Mouse (Mus musculus): ENCODE measurements around the gene Fdxacb1. TPM values are rescaled to one million over a fixed set of nuclear protein-coding genes. Genes with fewer than 3 reads are reported as not detected.

Fdxacb1 gene
- 10.2 and 12.1 TPM in 2 replicates for polyA plus RNA-seq (2015; fragmentation: Nextera tagmentation; extraction: Ambion mirVana)

DNA sequence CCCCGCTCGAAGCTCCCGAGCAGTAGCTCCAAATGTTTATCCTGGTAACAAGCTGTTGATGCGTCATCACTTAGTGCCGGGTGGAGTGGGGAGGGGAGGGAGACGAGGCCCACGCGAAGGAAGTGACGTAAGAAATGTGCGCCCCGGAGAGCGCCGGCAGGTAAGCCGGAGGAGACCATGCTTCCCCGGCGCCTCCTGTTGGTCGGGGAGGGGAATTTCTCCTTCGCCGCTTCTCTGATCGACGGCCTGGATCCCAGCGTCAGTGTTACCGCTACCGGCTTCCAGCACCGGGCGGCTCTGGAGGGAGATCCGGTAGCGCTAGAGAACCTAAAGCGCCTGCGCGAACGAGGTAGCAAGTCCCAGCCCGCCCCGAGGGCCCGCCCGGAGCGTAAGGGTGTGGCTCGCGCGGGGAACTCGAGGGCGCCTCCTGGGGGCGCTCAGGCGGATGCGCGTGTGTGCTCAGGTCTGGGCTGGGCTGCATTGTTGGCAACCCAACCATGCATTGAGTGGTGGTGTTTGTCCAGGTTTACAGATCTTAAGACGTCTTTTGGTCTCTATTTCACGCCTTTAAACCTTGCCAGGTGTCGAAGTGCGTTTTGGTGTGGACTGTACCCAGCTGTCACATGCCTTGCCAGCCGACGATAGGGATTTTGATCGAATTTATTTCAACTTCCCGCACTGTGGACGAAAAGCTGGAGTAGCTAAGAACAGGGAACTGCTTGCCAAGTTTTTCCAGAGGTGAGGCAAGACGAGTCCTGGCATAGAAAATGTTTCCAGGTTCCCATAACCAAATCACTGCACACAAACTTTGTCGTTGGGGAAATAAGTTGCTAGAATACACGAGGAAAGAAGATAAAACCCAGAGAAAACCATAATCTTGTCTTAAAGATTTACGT, at the start of gene Fdxacb1:
TSS of gene Fdxacb1 (plus strand) at position 130 of the 896 bp plus-strand sequence.
- 2% methylated on average over 59 of the region's 59 CpGs for WGBS
- TF ChIP-seq EP300 (IDR thresholded peaks at IDR 0.05), result peak; percentile 60
- TF ChIP-seq CTCF (IDR thresholded peaks at IDR 0.05), result peak; percentile 82
- H3K4me3 ChIP-seq (ENCODE audit: low read depth, low read length), result peak within 1 kb of the TSS; percentile 65

DNA sequence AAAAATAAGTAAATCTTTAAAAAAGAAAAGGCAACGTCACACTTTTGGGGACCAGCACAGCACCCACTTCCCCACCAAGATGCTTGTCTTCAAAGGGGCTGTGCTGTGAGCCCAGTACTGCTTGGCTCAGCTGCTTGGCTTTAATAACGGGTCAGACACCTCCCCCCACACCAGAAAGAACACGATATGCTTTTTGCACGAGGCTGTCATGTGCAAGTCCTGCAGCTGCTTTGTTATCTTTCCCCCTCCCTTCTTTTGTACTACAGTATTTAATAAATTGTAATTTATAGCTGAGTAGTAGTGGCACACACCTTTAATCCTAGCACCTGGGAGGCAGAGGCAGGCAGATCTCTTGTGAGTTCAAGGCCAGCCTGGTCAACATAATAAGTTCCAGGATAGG, 49.2 kb upstream of the Fdxacb1 start:
- peaks cover 8% of the 10 kb centered on the region; the same call in 1 of the 2 replicates for H3K4me1 ChIP-seq (ENCODE audit: insufficient read depth, low read depth, low read length)
- no peaks in the 10 kb centered on the region for H3K27me3 ChIP-seq (replicated peaks; ENCODE audit: insufficient read depth, low read length)
- no peak overlapping the region for H3K4me2 ChIP-seq (replicated peaks; ENCODE audit: low read depth, low read length)
- no peaks in the 10 kb centered on the region for H3K9me3 ChIP-seq (ENCODE audit: low read length)
- H3K9ac ChIP-seq (replicated peaks; ENCODE audit: low read depth), result no peak overlapping the region
- H3K4me3 ChIP-seq (ENCODE audit: low read depth, low read length), result no peak overlapping the region
- 50% methylated on average over 4 of the region's 4 CpGs for WGBS
- DNase-seq (ENCODE audit: low spot score), result no peak
- ATAC-seq, result no peak
- H3K27ac ChIP-seq (ENCODE audit: low read length), result no peak overlapping the region
- TF ChIP-seq CTCF (IDR thresholded peaks at IDR 0.05) (no peak), EP300 (IDR thresholded peaks at IDR 0.05) (no peak)
- no peaks in the 10 kb centered on the region for H3K36me3 ChIP-seq (ENCODE audit: insufficient read depth, low read length)

More for the DNA sequence above, at the start of gene Fdxacb1:
- H3K4me1 ChIP-seq (ENCODE audit: insufficient read depth, low read depth, low read length), result 0 out of 2 replicates have a peak, but pooled peaks cover 4% of the 10 kb centered on the region
- no peaks in the 10 kb centered on the region for H3K27me3 ChIP-seq (replicated peaks; ENCODE audit: insufficient read depth, low read length)
- H3K36me3 ChIP-seq (ENCODE audit: insufficient read depth, low read length), result no peaks in the 10 kb centered on the region; the same call in 1 of the 2 replicates
- H3K27ac ChIP-seq (ENCODE audit: low read length), result peak within 1 kb of the TSS; percentile 95
- H3K9me3 ChIP-seq (ENCODE audit: low read length), result no peaks in the 10 kb centered on the region
- DNase-seq (ENCODE audit: low spot score) (peak; percentile 99), ATAC-seq (peak; percentile 97)
- H3K4me2 ChIP-seq (replicated peaks; ENCODE audit: low read depth, low read length), result peak within 1 kb of the TSS; percentile 75
- peak within 1 kb of the TSS; percentile 58 for H3K9ac ChIP-seq (replicated peaks; ENCODE audit: low read depth)

DNA sequence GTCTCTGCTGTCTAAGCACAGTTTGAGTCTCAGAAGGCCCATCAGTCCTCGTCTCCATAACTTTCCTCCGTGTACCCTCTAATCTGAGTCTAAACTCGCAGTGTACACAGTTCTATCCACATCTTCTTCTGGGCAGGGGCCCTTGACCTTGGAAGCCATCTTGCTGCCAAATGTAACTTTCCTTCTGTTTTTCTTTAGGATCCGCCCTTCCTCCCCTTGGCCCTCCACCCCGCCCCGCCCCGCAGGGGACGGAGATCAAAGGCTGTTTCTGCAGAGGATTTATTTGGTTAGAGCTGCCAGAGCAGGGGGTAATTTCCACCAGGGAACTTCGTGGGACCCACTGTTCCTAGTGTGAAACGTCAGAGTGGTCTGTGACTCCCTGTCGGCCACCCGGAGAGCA, 47.0 kb upstream of the Fdxacb1 start:
- Histone ChIP-seq H3K27ac (ENCODE audit: low read length) (no peak overlapping the region), H3K27me3 (replicated peaks; ENCODE audit: insufficient read depth, low read length) (no peaks in the 10 kb centered on the region), H3K9ac (replicated peaks; ENCODE audit: low read depth) (no peak overlapping the region), H3K4me1 (ENCODE audit: insufficient read depth, low read depth, low read length) (peaks cover 8% of the 10 kb centered on the region), H3K9me3 (ENCODE audit: low read length) (no peaks in the 10 kb centered on the region), H3K4me3 (ENCODE audit: low read depth, low read length) (no peak overlapping the region), H3K4me2 (replicated peaks; ENCODE audit: low read depth, low read length) (no peak overlapping the region), H3K36me3 (ENCODE audit: insufficient read depth, low read length) (no peaks in the 10 kb centered on the region)
- 0 out of 2 replicates have a peak, but pooled peaks have one; percentile 1 for ATAC-seq
- WGBS, result 17% methylated on average over 12 of the region's 12 CpGs
- TF ChIP-seq CTCF (IDR thresholded peaks at IDR 0.05) (no peak), EP300 (IDR thresholded peaks at IDR 0.05) (no peak)
- DNase-seq (ENCODE audit: low spot score), result peak; percentile 29

DNA sequence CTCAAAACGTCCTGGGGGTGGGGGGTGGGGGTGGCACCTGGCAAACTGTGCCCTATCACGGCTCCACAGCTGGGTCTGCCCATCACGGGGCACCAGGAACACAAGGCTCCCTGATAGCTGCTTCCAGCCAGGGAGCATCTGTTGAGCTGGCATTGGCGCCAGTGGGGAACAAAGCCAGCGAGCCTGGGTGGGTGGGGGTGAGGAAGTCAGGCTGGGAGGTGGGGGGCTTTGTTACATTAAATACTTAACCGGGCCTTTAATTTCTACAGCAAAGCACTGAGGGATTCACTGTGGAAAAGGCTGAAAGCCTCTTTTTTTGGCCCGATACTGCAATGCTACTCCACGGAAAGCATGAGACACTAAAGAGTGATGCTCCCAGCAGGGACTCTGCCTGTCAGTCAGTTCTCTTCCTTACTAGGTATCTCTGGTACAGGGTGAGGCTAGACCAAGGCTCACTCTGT, 45.6 kb upstream of the Fdxacb1 start:
- Histone ChIP-seq H3K9ac (replicated peaks; ENCODE audit: low read depth) (no peak overlapping the region), H3K27ac (ENCODE audit: low read length) (no peak overlapping the region), H3K36me3 (ENCODE audit: insufficient read depth, low read length) (no peaks in the 10 kb centered on the region), H3K4me3 (ENCODE audit: low read depth, low read length) (no peak overlapping the region), H3K4me1 (ENCODE audit: insufficient read depth, low read depth, low read length) (peaks cover 9% of the 10 kb centered on the region), H3K27me3 (replicated peaks; ENCODE audit: insufficient read depth, low read length) (no peaks in the 10 kb centered on the region), H3K9me3 (ENCODE audit: low read length) (no peaks in the 10 kb centered on the region), H3K4me2 (replicated peaks; ENCODE audit: low read depth, low read length) (peak overlapping the region; percentile 36; the same call in 1 of the 2 replicates)
- 44% methylated on average over 8 of the region's 8 CpGs for WGBS
- TF ChIP-seq CTCF (IDR thresholded peaks at IDR 0.05) (no peak), EP300 (IDR thresholded peaks at IDR 0.05) (no peak)
- DNase-seq (ENCODE audit: low spot score), result no peak
- no peak for ATAC-seq

DNA sequence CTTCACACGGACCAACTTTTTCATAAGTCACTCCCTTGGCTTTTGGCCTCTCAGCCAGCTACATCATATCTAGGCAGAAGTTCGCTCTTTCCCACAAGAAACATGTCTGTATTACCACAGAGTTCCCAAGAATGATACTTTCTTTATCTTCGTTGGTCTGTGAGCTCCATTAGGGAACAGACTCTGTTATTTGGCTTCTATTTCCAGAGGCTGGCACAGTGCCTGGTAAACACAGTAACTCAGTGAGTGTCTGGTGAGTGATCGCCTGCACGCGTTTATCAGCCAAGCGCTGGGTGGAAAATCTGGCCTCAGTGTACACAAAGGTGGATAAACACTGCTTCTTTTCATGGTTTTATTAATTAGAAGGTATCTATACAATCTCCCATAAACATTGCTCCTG, 44.6 kb upstream of the Fdxacb1 start:
- peak; percentile 64 for ATAC-seq
- TF ChIP-seq EP300 (IDR thresholded peaks at IDR 0.05), result no peak; the same call in 1 of the 2 replicates
- TF ChIP-seq CTCF (IDR thresholded peaks at IDR 0.05), result no peak
- Histone ChIP-seq H3K4me1 (ENCODE audit: insufficient read depth, low read depth, low read length) (peaks cover 10% of the 10 kb centered on the region), H3K9ac (replicated peaks; ENCODE audit: low read depth) (no peak overlapping the region), H3K9me3 (ENCODE audit: low read length) (no peaks in the 10 kb centered on the region), H3K4me2 (replicated peaks; ENCODE audit: low read depth, low read length) (peak overlapping the region; percentile 36), H3K36me3 (ENCODE audit: insufficient read depth, low read length) (no peaks in the 10 kb centered on the region), H3K27me3 (replicated peaks; ENCODE audit: insufficient read depth, low read length) (no peaks in the 10 kb centered on the region), H3K4me3 (ENCODE audit: low read depth, low read length) (no peak overlapping the region), H3K27ac (ENCODE audit: low read length) (0 out of 2 replicates have a peak overlapping the region, but pooled peaks have one; percentile 57)
- WGBS, result 19% methylated on average over 7 of the region's 7 CpGs
- peak; percentile 89 for DNase-seq (ENCODE audit: low spot score)

DNA sequence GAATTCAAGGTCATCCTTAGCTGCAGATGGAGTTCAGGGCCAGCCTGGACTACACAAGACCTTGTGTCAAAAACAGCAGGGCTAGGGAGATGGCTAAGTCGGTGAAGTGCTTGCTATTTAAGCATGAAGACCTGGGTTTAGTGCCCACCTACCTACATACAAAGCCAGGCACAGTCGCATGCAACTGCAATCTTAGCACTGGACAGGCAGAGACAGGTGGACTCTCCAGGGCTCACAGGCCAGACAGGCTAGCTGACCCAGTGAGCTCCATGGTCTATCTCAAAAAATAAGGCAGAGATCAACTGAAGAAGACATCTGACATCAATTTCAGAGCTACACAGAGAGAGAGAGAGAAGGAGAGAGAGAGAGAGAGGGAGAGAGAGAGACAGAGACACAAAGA, 43.9 kb upstream of the Fdxacb1 start:
- H3K27me3 ChIP-seq (replicated peaks; ENCODE audit: insufficient read depth, low read length), result no peaks in the 10 kb centered on the region
- H3K27ac ChIP-seq (ENCODE audit: low read length), result no peak overlapping the region
- no peak overlapping the region for H3K4me3 ChIP-seq (ENCODE audit: low read depth, low read length)
- DNase-seq (ENCODE audit: low spot score) (no peak), ATAC-seq (no peak)
- H3K36me3 ChIP-seq (ENCODE audit: insufficient read depth, low read length), result no peaks in the 10 kb centered on the region
- no peak overlapping the region for H3K4me2 ChIP-seq (replicated peaks; ENCODE audit: low read depth, low read length)
- WGBS, result 77% methylated on average over 2 of the region's 2 CpGs
- peaks cover 10% of the 10 kb centered on the region for H3K4me1 ChIP-seq (ENCODE audit: insufficient read depth, low read depth, low read length)
- H3K9me3 ChIP-seq (ENCODE audit: low read length), result no peaks in the 10 kb centered on the region
- H3K9ac ChIP-seq (replicated peaks; ENCODE audit: low read depth), result no peak overlapping the region
- TF ChIP-seq EP300 (IDR thresholded peaks at IDR 0.05) (no peak), CTCF (IDR thresholded peaks at IDR 0.05) (no peak)
